Mouse (Mus musculus) testis, adult 2 months (tissue): Measurements from ENCODE around the gene Zfp839.

Experiments
- CTCF ChIP-seq: fragments of 200-500 bp; IDR thresholded peaks from 2 replicates; pipeline ENCODE4 v1.5.1; 2012; ENCODE audit warnings: low read depth, mild to moderate bottlenecking, inconsistent platforms, low read length, moderate library complexity; ENCODE audit not compliant: control insufficient read depth, insufficient read depth, insufficient replicate concordance
- POLR2A ChIP-seq: fragments of 200-500 bp; IDR thresholded peaks from 2 replicates; pipeline ENCODE4 v1.6.1; 2012; ENCODE audit warnings: low read depth, mild to moderate bottlenecking, inconsistent platforms, low read length, moderate library complexity; ENCODE audit not compliant: control insufficient read depth

- no peak for TF ChIP-seq CTCF
- TF ChIP-seq POLR2A, result no peak
Measured at GRCm38 (mm10) chr12:110837192-110837841, 12.7 kb upstream of the Zfp839 start.
